Mouse (Mus musculus) cerebellum, adult 2 months (tissue): ENCODE results near the gene Sct. TPM values are rescaled to one million over a fixed set of nuclear protein-coding genes. Genes with fewer than 3 reads are reported as not detected.

Experiments used
- DNase-seq, 2 experiments: peaks; one replicate each; pipeline ENCODE4 v3.0.0; 2021
- H3K27ac ChIP-seq: fragments of 200-500 bp; 2 replicates; pipeline ENCODE4 v1.5.1; 2012; ENCODE audit warnings: low read length, control low read depth, inconsistent platforms; ENCODE audit not compliant: insufficient read depth
- H3K27me3 ChIP-seq: fragments of 200-500 bp; 2 replicates; pipeline ENCODE4 v1.6.1; 2012; ENCODE audit warnings: inconsistent platforms, mild to moderate bottlenecking, low read length, moderate library complexity; ENCODE audit not compliant: control insufficient read depth, insufficient read depth
- H3K4me1 ChIP-seq: fragments of 200-500 bp; 2 replicates; pipeline ENCODE4 v1.6.1; 2011; ENCODE audit warnings: low read length; ENCODE audit not compliant: control insufficient read depth, insufficient read depth
- H3K4me3 ChIP-seq: fragments of 200-500 bp; replicated peaks from 2 replicates; pipeline ENCODE3; 2011; ENCODE audit warnings: mild to moderate bottlenecking, low read depth, low read length, control low read depth; ENCODE audit not compliant: insufficient read depth
- CTCF ChIP-seq: fragments of 200-500 bp; IDR thresholded peaks from 2 replicates; pipeline ENCODE4 v1.5.1; 2011; ENCODE audit warnings: low read depth, mild to moderate bottlenecking, control low read depth, low read length, moderate library complexity, borderline replicate concordance; ENCODE audit not compliant: insufficient read depth
- POLR2A ChIP-seq: fragments of 200-500 bp; IDR thresholded peaks from 2 replicates; pipeline ENCODE4 v1.6.1; 2011; ENCODE audit warnings: low read length, control low read depth, borderline replicate concordance; ENCODE audit not compliant: insufficient read depth
- WGBS: fragments of 180-500 bp; shearing (Covaris S2); methylation state at CpG from one replicate; pipeline ENCODE4 v1.1.7; 2018; 5-methylcytosine and 5-hydroxymethylcytosine counted together
- polyA plus RNA-seq: library from polyadenylated mRNA; depleted of rRNA; stranded (reverse); fragments of >200 nt; gene quantifications from 2 replicates; pipeline ENCODE4 v1.2.3, GENCODE M21; 2012

Gene Sct
- polyA plus RNA-seq, 1 experiment = 1.0 TPM

DNA sequence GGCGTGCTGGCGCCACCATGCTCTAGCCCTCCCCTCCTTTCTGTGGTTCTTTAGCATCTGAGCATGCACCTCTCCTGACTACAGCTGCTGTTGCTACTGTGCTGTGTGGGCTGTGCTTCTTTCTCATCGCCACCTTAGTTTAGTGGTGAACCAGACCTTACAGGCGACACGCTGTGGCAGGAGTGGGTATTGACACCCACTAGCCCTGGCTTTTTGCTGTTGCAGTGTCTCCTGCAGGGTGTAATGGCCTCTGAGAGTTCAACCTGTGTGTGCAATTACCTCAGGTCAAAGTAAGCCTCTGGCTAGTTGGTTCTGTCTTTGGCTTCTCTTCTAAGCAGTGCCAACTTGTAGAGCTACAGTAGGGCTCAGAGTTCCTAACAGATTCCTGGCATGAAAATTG, 37.0 kb upstream of the Sct start:
- peak; percentile 55 for TF ChIP-seq CTCF
- TF ChIP-seq POLR2A = no peak
- Histone ChIP-seq H3K27ac (no peak overlapping the region), H3K27me3 (no peaks in the 10 kb centered on the region), H3K4me1 (no peaks in the 10 kb centered on the region), H3K4me3 (no peak overlapping the region)
- peak in 1 of 2 experiments; percentile 52 for DNase-seq
- 77% methylated on average over 5 of the region's 5 CpGs for WGBS

DNA sequence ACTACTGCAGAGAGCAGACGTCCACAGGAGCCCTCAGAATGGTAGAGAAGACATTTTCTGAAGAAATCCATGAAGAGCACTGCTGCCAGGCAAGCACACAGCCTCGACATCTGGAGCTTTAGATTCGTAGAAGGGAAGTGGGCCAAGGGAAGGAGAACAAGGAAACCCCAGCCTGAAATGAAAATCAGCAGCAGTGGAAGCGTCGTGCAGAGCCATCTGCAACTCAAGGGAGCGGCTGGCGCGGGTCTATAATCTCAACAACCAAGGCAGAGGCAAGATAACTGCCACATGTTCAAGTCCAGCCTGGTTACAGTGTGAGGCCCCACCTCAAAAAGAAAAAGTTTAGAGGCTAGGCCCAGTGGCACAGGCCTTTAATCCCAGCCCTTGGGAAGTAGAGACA, 36.1 kb upstream of the Sct start:
- H3K27me3 ChIP-seq = no peaks in the 10 kb centered on the region
- H3K4me1 ChIP-seq = no peaks in the 10 kb centered on the region
- 82% methylated on average over 8 of the region's 8 CpGs for WGBS
- no peak overlapping the region for H3K27ac ChIP-seq
- no peak for TF ChIP-seq POLR2A
- TF ChIP-seq CTCF = no peak
- no peak overlapping the region for H3K4me3 ChIP-seq
- no peak for DNase-seq

DNA sequence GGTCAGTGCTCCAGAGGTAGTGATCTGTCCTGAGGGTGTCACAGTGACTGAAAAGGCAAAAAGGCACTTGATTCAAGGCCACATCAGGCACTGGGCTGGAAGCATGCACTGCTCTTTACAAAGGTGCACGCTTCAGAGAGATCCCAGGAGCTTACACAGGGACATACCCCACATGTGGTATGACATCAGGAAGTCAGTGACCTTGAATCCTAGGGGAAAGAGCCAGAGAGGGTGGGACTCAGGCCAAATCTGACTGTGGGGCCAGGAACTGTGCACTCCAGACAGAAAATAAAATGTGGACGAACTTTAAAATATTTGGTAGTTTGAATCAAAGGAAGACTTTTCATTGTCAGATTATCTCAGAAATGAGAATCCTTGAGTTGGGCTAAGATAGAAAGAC, 35.5 kb upstream of the Sct start:
- DNase-seq = no peak
- H3K27ac ChIP-seq = no peak overlapping the region
- no peaks in the 10 kb centered on the region for H3K4me1 ChIP-seq
- no peak overlapping the region for H3K4me3 ChIP-seq
- TF ChIP-seq POLR2A = no peak
- TF ChIP-seq CTCF = no peak
- no peaks in the 10 kb centered on the region for H3K27me3 ChIP-seq
- 87% methylated on average over 2 of the region's 2 CpGs for WGBS

DNA sequence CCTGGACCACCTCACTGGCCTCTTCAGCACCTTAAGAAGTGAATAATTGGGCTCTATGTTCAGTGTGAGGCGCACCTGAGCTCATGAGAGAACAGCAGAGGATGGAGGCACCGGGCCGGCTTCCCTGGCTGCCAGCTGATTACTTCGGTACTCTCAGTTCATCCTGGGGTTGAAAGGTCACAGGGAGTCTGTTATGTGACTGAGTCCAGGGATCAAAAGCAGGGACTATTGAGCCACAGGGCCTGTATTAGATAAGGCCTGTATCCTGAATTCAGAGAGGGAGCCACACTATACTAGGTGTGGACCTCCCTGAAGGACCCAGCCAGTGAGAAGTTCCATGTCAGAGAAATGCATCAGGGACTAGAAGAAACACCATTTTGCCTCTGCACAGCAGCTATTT, 25.6 kb upstream of the Sct start:
- TF ChIP-seq POLR2A (no peak), CTCF (no peak)
- WGBS = 92% methylated on average over 4 of the region's 4 CpGs
- no peak overlapping the region for H3K27ac ChIP-seq

DNA sequence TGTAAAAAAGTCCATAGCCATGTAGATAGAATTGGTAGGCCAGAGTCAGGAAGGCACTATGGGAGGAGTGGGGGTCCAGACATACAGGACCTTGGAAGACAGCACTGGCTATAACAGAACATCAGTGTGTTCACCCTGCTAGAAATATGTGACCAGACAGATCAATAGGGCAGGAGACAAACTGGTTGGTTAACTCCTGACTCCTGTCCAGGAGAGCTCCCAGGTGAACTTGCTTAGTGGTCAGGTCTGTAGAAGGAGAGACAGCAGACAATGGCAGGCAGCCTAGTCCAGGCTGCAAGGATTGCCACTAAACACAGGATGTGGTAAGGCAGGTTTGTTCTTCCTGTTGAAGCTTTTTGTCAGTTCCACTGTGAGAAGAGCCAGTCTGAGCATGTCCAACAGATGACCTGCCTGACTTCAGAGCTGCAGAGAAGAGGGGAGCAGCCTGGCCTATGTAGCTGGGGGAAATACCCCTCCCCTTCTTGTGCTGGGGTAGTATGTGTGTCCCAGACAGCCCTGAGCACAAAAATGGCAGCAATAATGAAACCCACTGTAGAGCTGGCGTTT, 23.9 kb upstream of the Sct start:
- no peak for TF ChIP-seq POLR2A
- no peak for TF ChIP-seq CTCF
- WGBS = 96% methylated on average over 1 of the region's 1 CpGs
- no peak for DNase-seq
- Histone ChIP-seq H3K4me1 (peaks cover 6% of the 10 kb centered on the region), H3K27ac (no peak overlapping the region), H3K27me3 (no peaks in the 10 kb centered on the region), H3K4me3 (no peak overlapping the region)

More for the DNA sequence above, 25.6 kb upstream of the Sct start:
- no peak for DNase-seq
- H3K4me3 ChIP-seq = no peak overlapping the region
- H3K4me1 ChIP-seq = peaks cover 6% of the 10 kb centered on the region
- no peaks in the 10 kb centered on the region for H3K27me3 ChIP-seq

DNA sequence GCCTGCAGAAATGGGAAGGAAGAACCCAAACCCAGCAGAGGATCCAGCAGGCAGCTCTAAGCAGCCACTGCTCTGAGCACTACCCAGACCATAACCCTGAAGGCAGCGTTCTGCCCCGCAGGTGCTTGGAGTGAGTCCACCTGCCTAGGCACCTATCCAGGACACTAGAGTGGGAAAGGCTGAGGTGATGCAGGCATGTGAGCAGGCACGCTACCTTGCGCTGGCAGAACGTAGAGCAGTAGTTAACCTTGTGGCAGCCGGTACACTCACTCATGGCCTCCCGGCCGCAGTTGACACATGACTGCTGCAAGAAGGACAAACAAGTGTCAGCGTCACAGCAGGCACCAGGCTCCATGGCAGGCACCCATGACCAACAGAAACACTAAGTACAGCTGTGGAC, 22.5 kb upstream of the Sct start:
- TF ChIP-seq POLR2A (no peak), CTCF (no peak)
- H3K4me3 ChIP-seq = no peak overlapping the region
- peaks cover 6% of the 10 kb centered on the region for H3K4me1 ChIP-seq
- DNase-seq = peak; percentile 84
- no peak overlapping the region for H3K27ac ChIP-seq
- H3K27me3 ChIP-seq = no peaks in the 10 kb centered on the region
- WGBS = 27% methylated on average over 9 of the region's 9 CpGs

DNA sequence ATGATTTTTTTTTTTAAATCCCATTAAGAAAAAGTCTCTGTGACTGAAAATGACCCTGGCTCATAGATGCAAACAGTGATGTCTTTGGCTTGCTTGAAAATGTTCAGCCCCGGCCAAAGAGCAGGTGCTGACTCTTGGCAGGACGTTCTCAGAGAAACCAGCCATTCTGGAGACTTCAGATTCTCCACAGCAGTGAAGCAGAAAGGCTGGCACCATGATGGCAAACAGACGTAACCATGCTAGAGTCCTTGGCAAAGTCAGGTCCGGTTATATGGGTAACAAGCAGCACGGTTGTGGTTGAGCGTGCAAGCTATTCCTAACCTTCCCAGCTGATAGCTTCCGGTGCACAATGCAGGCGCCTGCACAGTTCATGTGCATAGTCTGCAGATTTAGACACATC, 20.2 kb upstream of the Sct start:
- H3K4me3 ChIP-seq = no peak overlapping the region
- no peak overlapping the region for H3K27ac ChIP-seq
- WGBS = 32% methylated on average over 8 of the region's 8 CpGs
- no peaks in the 10 kb centered on the region; the same call in 1 of the 2 replicates for H3K27me3 ChIP-seq
- DNase-seq = peak; percentile 72 to 92
- H3K4me1 ChIP-seq = peaks cover 6% of the 10 kb centered on the region
- TF ChIP-seq POLR2A (no peak), CTCF (no peak)

DNA sequence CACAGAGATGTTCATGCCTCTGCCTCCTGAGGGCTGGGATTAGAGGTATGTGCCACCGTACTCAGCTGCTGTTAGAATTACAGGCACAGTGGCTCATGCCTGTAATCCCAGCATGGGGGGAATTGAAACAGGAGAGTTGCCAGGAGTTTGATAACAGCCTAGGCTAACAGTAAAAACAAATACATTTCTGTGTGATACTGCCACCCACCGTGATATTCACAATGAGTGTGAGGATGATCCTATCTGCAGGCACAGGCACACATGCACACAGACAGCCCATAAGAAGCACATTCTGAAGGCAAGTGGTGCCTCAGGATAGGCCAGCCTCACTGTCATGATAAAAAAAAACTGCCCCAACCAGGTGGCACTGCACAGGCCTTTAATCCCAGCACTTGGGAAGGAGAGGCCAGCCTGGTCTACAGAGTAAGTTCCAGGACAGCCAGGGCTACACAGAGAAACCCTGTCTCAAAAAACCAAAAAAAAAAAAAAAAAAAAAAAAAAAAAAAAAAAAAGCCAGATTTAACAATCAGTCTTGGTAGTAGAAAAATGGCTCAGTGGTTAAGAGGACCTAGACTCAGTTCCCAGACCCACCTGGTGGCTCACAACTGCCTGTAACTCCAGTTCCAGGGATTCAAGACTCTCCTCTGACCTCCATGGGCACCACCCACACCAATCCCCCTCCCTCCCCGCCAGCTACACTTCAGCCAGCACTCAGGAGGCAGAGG, 19.2 kb upstream of the Sct start:
- Histone ChIP-seq H3K27me3 (no peaks in the 10 kb centered on the region; the same call in 1 of the 2 replicates), H3K4me1 (peaks cover 6% of the 10 kb centered on the region), H3K4me3 (no peak overlapping the region), H3K27ac (no peak overlapping the region)
- TF ChIP-seq POLR2A (no peak), CTCF (no peak)
- no peak for DNase-seq
- 61% methylated on average over 3 of the region's 3 CpGs for WGBS
